Mouse (Mus musculus) stomach, embryonic 16.5 days (tissue): ENCODE measurements around the gene Slc40a1. TPM values are rescaled to one million over a fixed set of nuclear protein-coding genes. Genes with fewer than 3 reads are reported as not detected.

ENCODE experiments used
- ATAC-seq: fragments of 200-750 bp; cut with Nextera tagmentation; 2 replicates; pipeline ENCODE4 v1.8.0; 2017; ENCODE audit warnings: moderate number of reproducible peaks, moderate TSS enrichment; ENCODE audit not compliant: insufficient read depth, low FRiP score
- H3K27ac ChIP-seq: fragments of 300-500 bp; sonication (generic); 2 replicates; pipeline ENCODE4 v1.5.1; 2014; ENCODE audit warnings: low read length
- H3K27me3 ChIP-seq: fragments of 300-500 bp; sonication (generic); 2 replicates; pipeline ENCODE4 v1.6.1; 2014; ENCODE audit warnings: low read length, control low read depth, mixed read lengths; ENCODE audit not compliant: control insufficient read depth, insufficient read depth
- H3K36me3 ChIP-seq: fragments of 300-500 bp; sonication (generic); 2 replicates; pipeline ENCODE4 v1.6.1; 2014; ENCODE audit warnings: low read length; ENCODE audit not compliant: control insufficient read depth, insufficient read depth
- H3K4me1 ChIP-seq: fragments of 300-500 bp; sonication (generic); 2 replicates; pipeline ENCODE4 v1.6.1; 2014; ENCODE audit warnings: low read length, control low read depth, mixed read lengths; ENCODE audit not compliant: control insufficient read depth, insufficient read depth
- H3K4me2 ChIP-seq: fragments of 300-500 bp; sonication (generic); 2 replicates; pipeline ENCODE4 v1.6.1; 2014; ENCODE audit warnings: low read depth, low read length, mixed read lengths
- H3K4me3 ChIP-seq: fragments of 300-500 bp; sonication (generic); replicated peaks from 2 replicates; pipeline ENCODE4 v1.5.1; 2014; ENCODE audit warnings: mild to moderate bottlenecking, low read length
- H3K9ac ChIP-seq: fragments of 300-500 bp; sonication (generic); 2 replicates; pipeline ENCODE4 v1.6.1; 2014; ENCODE audit warnings: low read length
- H3K9me3 ChIP-seq: fragments of 300-500 bp; sonication (generic); replicated peaks from 2 replicates; pipeline ENCODE4 v1.6.1; 2016; ENCODE audit warnings: low read length, control low read depth; ENCODE audit not compliant: control insufficient read depth
- WGBS: fragments of 180-500 bp; shearing (Covaris S2); extraction: QIAGEN DNeasy Blood & Tissue Kit; methylation state at CpG from one replicate; pipeline ENCODE4 v1.1.7; 2014; 5-methylcytosine and 5-hydroxymethylcytosine counted together
- polyA plus RNA-seq: library from polyadenylated mRNA; unstranded; fragments of >200 nt; fragmentation: Nextera tagmentation; extraction: Ambion mirVana; gene quantifications from 2 replicates; pipeline ENCODE4 v1.2.1, GENCODE M21; 2015

The Slc40a1 gene
- polyA plus RNA-seq, 1 experiment from 2014 or later: 142 TPM

DNA sequence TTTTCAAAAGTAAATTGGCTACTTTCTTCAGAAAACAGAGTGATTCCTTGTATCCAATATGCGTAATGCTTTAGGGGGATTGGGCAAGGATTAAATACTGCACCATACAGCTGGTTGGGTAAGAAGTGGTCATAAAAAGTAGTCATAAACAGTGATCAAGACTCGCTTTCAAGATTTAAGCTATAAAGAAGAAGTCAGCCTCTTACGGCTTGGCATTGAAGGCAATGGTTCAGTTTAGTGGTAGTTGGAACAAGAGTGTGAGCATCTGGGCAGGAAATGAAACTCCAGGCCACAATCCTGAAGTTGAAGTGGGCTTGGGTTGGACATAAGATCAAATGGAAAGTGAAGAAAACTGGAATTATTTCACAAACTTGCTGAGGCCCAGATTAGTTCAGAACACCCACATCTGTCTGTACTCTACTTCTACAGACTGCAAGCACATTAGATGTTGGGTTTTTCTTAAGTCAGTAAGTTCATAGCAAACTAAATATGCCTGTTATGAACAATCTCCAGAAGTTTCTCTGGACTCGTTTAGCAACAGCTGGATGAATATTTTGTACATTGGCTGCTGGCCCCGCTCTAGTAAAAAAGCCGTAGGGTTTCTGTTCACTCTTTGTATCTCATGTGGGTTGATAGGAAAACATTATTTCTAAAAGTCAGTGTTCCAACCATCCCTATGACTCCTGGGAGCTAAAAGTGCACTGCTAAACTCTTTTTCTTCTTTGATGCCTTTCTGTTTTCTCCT, 32.0 kb downstream of the Slc40a1 start:
- ATAC-seq: no peak
- no peaks in the 10 kb centered on the region for H3K9me3 ChIP-seq
- no peaks in the 10 kb centered on the region for H3K27me3 ChIP-seq
- H3K36me3 ChIP-seq: no peaks in the 10 kb centered on the region
- H3K4me2 ChIP-seq: no peak overlapping the region
- no peaks in the 10 kb centered on the region for H3K4me1 ChIP-seq
- 72% methylated on average over 6 of the region's 6 CpGs for WGBS
- no peak overlapping the region for H3K4me3 ChIP-seq
- H3K9ac ChIP-seq: no peak overlapping the region
- H3K27ac ChIP-seq: no peak overlapping the region

DNA sequence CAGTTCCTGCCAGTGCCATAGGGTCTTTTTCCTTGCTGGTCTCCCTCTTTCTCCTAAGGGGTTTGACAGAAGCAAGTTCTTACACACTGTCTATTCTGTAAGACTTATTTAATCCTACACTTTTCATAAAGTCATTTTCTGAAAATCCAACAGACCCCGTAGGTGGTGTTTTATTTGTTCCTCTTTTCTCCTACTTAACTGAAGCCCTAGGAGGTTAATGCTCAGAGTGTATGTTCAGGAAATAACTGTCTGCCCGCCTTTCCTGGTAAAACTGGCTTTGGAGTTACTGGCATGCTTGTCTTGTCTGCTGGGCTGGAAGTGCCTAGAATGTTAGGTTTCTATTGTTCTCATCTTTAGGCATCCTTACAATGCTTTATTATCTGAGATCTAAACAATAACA, 34.3 kb downstream of the Slc40a1 start:
- H3K4me1 ChIP-seq: no peaks in the 10 kb centered on the region
- no peaks in the 10 kb centered on the region for H3K27me3 ChIP-seq
- no peak overlapping the region for H3K27ac ChIP-seq
- H3K4me2 ChIP-seq: no peak overlapping the region
- H3K9ac ChIP-seq: no peak overlapping the region
- 61% methylated on average over 2 of the region's 2 CpGs for WGBS
- ATAC-seq: no peak
- no peaks in the 10 kb centered on the region for H3K9me3 ChIP-seq
- no peaks in the 10 kb centered on the region for H3K36me3 ChIP-seq
- no peak overlapping the region for H3K4me3 ChIP-seq

DNA sequence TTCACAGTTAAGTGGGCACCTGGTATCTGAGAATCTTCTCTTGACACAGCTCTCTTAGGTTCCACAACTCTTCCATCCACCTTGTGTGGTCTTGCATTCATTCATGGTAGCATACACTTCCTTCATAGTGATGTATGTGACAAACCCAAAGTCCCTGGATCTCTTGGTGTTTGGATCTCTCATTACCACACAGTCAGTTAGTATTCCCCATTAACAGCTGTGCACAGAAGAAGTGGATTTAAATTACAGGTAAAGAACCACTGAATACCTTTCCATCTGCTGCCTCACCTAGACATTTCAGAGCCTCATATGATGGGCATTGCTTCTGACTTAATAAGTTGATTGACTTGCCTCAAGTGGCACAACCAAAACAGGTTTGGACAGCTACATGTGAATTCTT, 36.1 kb downstream of the Slc40a1 start, which contains the start of gene Gm5269:
TSS of gene Gm5269 (minus strand) at position 101 of the 400 bp plus-strand sequence.
- H3K4me2 ChIP-seq: no peak within 1 kb of the TSS
- H3K4me3 ChIP-seq: no peak within 1 kb of the TSS
- peak within 1 kb of the TSS; percentile 64 for H3K27ac ChIP-seq
- no peak for ATAC-seq
- no peak within 1 kb of the TSS for H3K9ac ChIP-seq
- no peaks in the 10 kb centered on the region for H3K27me3 ChIP-seq
- no peaks in the 10 kb centered on the region for H3K9me3 ChIP-seq
- no peaks in the 10 kb centered on the region for H3K4me1 ChIP-seq
- H3K36me3 ChIP-seq: no peaks in the 10 kb centered on the region

DNA sequence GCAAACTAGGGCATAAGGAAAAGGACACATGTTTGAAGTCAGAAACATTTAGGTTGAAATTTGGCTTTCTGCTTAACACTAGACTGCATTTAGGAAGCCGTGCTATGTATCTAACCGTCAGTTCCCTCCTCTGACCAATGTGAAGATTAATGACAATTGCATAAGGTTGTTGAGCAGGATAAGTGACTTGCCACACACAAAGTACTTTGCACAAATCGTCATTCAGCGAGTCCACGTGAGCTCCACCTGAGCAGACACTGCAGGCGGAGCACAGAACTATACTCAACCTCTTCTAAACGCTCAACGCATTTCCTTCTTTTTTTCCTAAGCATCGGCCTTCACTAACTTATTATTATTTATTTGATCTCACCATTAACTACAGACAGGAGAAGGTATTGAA, 39.5 kb downstream of the Slc40a1 start:
- ATAC-seq: no peak
- H3K4me1 ChIP-seq: no peaks in the 10 kb centered on the region
- no peak overlapping the region for H3K9ac ChIP-seq
- no peak overlapping the region for H3K4me3 ChIP-seq
- no peaks in the 10 kb centered on the region for H3K27me3 ChIP-seq
- WGBS: 45% methylated on average over 9 of the region's 9 CpGs
- H3K27ac ChIP-seq: no peak overlapping the region
- no peak overlapping the region for H3K4me2 ChIP-seq
- H3K36me3 ChIP-seq: no peaks in the 10 kb centered on the region
- H3K9me3 ChIP-seq: no peaks in the 10 kb centered on the region

- no peak for ATAC-seq
- Histone ChIP-seq H3K4me2 (no peak overlapping the region), H3K27ac (no peak overlapping the region), H3K4me1 (no peaks in the 10 kb centered on the region), H3K9me3 (no peaks in the 10 kb centered on the region), H3K9ac (no peak overlapping the region), H3K27me3 (no peaks in the 10 kb centered on the region), H3K36me3 (no peaks in the 10 kb centered on the region), H3K4me3 (no peak overlapping the region)
Observed at GRCm38 (mm10) chr1:45883378-45883777, 42.9 kb downstream of the Slc40a1 start.

DNA sequence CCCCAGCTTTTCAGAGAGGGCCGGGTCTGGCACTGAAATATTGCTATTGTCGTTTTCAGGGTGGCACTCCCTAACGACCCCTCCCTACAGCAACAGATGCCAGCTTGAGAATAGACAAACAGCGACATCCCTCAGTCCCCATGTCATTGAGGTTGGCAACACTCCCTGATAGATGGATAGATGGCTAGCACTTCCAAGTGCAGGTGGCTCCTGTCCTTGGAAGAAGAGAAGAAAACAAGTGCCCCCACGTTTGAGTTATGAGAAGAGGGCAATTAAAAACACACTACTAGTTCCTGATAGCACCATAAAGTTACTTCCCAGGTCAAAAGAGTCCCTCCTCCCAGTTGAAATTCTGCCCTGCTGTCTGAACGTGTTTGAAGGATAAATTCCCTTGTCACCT, 44.2 kb downstream of the Slc40a1 start:
- Histone ChIP-seq H3K4me1 (no peaks in the 10 kb centered on the region), H3K36me3 (no peaks in the 10 kb centered on the region), H3K9ac (no peak overlapping the region), H3K27me3 (no peaks in the 10 kb centered on the region), H3K4me3 (no peak overlapping the region), H3K27ac (no peak overlapping the region), H3K9me3 (no peaks in the 10 kb centered on the region), H3K4me2 (no peak overlapping the region)
- WGBS: 41% methylated on average over 6 of the region's 6 CpGs
- ATAC-seq: no peak

GRCm38 (mm10) chr1:45881228-45881832, 45.0 kb downstream of the Slc40a1 start:
- no peak for ATAC-seq
- no peaks in the 10 kb centered on the region for H3K9me3 ChIP-seq
- H3K4me1 ChIP-seq: no peaks in the 10 kb centered on the region
- H3K4me2 ChIP-seq: no peak overlapping the region
- no peaks in the 10 kb centered on the region for H3K36me3 ChIP-seq
- no peak overlapping the region for H3K9ac ChIP-seq
- H3K27me3 ChIP-seq: no peaks in the 10 kb centered on the region
- H3K4me3 ChIP-seq: no peak overlapping the region
- H3K27ac ChIP-seq: no peak overlapping the region
- 75% methylated on average over 3 of the region's 3 CpGs for WGBS

DNA sequence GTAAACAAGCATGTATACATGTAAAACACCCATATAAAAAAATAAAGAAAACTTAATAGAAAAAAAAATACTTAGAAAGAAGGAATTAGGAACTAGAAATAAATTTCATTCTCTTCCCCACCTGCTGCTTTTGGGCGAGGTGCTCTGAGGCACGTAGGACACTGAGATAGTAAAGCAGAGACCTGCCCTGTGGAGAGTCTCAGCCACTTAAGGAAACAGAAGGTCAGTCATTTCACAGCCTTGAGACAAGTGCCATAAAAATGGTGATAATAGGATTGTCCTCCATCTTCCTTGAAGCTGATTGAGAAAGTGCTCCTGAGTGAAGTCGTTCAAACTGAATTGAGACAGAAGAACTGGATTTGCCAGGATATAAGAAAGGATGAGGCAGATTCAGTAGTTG, 48.9 kb downstream of the Slc40a1 start:
- ATAC-seq: no peak
- Histone ChIP-seq H3K27me3 (no peaks in the 10 kb centered on the region), H3K4me2 (no peak overlapping the region), H3K9ac (no peak overlapping the region), H3K4me1 (no peaks in the 10 kb centered on the region), H3K9me3 (no peaks in the 10 kb centered on the region), H3K27ac (no peak overlapping the region), H3K36me3 (no peaks in the 10 kb centered on the region), H3K4me3 (no peak overlapping the region)
- 76% methylated on average over 3 of the region's 3 CpGs for WGBS

DNA sequence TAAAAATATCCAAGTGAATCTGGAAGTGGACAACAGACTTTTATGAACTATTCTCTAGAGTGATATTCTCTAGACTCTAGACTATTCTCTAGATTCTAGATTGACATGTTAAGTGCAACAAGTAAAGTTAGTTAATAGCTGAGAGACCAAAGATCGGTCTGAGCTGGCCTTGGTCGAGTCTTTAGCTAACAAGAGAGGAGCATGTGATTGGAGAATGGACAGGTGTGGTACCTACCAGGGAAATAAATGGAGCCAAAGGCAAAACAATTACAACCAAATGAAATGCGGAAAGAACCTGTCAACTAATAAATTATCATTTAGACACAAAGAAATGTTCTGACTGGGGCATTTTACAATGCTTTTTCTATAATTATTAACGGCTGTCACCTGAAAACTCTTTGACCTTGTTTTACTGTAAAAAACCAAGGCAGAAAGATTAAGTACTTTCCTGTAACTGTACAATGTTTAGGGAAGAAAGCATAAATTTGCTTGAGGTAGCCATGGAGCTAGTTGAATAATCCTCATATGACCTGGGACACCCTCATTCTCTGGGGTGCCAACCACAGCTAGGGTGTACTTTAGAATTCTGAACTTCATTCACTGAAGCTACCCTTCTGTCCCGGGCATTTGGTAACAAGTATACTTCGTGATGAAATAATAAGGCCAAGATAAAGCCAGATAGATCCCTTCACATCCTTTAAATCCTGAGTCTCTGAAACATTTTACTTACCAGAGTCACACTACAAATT, 49.7 kb downstream of the Slc40a1 start:
- WGBS: 74% methylated on average over 6 of the region's 6 CpGs
- ATAC-seq: no peak
- no peaks in the 10 kb centered on the region for H3K9me3 ChIP-seq
- no peak overlapping the region for H3K4me2 ChIP-seq
- H3K27ac ChIP-seq: no peak overlapping the region
- no peak overlapping the region for H3K4me3 ChIP-seq
- no peaks in the 10 kb centered on the region for H3K36me3 ChIP-seq
- no peaks in the 10 kb centered on the region for H3K4me1 ChIP-seq
- H3K27me3 ChIP-seq: no peaks in the 10 kb centered on the region
- no peak overlapping the region for H3K9ac ChIP-seq
